Mouse (Mus musculus): ENCODE data around the gene Shank1.

Shank1 gene

DNA sequence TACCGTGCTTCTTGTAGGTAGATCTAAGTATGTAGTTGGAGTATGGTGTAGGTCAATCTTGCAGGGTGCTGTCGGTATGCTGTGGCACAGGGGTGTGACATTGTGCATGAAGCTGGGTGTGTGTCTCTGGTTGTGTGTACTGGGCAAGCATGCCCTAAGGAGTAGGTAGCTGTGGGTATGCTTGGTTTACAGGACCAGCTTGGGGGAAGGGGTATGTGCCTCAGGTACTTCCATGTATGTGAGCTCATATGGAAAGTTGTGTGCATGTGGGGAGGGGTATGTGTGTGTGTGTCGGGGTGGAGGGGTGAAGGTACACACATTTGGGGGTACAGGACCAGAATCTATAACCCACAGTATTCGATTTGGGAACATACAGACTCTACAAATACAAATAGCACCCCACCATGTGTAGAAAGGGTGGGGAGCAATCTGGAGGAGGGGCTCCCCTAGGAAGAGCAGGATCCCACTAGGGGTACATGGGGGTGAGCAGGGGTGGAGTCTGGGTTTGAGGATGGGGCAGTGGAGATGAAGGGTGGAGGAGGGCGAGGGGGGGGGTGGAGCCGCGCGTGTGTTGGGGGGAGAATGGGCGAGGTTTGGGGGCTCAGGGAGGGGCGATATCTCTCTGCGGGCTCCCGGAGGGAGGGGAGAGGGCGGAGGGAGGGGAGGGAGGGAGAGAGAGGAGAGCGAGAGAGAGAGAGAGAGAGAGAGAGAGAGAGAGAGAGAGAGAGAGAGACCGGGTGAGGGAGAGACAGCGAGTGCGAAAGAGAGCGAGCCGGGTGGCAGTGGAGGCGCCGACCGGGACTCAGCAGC, at the start of gene Shank1:
TSS of gene Shank1 (plus strand) at position 779 of the 810 bp plus-strand sequence.
- no peak for DNase-seq (ENCODE audit: low read depth, low spot score)

DNA sequence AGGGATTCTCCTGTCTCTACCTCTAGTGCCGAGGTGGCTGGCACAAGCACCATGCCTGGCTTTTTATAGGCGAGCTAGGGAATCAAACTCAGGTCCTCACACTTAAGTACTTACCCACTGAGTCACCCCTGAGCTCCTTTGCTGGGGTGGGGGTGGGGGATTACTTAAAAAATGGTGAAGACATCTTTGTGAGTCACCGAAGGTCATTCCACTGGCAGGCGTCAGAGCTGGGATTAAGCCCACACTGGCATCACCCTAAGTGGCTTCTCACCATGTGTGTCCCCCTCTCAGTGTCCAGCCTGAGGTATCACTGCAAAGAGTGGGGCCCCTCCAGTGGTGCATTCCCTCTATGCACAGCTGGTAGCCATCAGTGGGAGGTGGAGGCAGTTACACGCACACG, 49.6 kb upstream of the Shank1 start:
- no peak for DNase-seq (ENCODE audit: low read depth, low spot score)

DNA sequence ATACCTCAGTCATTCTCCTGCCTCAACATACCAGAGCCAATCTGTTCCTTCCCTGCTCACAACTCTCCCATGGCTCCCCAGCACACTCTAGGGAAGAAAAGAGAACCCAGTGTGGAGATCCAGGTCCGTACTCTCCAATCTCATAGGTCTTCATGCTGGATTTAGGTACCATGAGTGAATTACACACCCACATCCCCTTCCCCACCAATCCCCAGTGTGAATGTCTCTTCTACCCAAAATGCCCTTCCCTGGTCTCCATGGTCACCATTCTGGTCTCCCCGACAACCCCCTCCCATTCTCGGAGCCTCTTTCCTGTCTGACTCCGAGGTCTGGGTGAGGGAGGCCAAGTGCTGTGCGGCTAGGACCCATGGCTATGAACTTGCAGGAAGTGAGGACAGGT, 48.9 kb upstream of the Shank1 start, which contains the start of gene Gm15517:
TSS of gene Gm15517 (plus strand) at position 301 of the 400 bp plus-strand sequence.
- no peak for DNase-seq (ENCODE audit: low read depth, low spot score)

DNA sequence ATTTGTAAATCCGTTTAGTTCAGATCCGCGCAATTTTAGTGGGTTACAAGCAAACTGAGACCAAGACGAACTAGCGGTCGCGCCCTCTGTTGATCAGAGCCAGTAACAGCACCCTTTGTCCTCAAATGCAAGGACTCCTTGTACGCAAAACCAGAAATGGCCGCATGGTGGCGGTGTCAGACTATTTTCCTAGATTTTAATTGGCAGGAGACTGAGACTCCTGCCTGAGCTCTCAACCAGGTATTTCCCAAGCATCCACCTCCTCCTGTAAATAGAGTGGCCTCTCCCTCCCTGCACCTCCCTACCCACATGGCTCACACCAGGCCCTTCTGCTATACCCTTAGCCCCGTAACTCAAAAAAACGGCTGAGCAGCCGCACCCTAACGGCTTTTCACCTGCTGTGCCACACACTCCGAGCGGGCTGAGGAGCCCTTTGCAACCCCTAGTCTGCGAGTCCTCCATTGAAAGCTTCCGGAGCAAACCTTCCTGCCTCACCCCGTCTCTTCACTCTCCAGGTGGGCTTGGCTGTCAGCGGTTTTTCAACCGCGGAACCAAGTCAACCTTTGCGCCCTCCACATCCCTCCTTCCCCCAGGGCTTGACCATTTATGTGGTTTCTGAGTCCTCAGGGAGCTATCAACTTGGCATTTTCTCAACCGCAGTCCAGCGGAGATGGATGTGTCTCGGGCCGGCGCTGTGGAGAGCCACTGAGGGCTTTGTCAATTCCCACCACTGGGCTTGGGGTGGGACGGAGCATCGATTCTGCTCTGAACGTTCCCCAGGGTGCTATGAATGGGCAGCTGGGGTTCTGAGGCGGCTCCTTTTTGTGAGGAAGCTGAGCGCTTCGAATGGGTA, 47.0 kb upstream of the Shank1 start:
- DNase-seq (ENCODE audit: low read depth, low spot score) = peak; percentile 95

DNA sequence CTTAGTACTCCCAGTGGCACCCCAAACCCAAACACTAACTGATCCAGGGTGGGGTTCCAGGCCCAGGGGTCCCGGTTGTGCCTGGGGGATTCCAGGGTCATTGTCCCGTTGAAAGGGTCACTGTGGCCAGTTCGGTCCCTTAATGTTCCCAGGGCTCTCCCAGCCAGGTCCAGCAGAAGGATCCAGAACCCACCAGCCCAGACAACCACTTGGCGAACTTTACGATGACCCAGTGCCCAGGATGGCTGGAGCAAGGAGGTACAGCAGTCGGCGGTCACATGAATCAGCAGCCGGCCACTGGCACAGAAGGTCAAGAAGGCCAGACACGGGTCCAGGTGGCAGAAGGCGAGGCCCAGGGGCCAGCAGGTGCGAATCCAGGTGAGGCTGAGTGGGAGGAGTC, 41.9 kb upstream of the Shank1 start:
- no peak for DNase-seq (ENCODE audit: low read depth, low spot score)

DNA sequence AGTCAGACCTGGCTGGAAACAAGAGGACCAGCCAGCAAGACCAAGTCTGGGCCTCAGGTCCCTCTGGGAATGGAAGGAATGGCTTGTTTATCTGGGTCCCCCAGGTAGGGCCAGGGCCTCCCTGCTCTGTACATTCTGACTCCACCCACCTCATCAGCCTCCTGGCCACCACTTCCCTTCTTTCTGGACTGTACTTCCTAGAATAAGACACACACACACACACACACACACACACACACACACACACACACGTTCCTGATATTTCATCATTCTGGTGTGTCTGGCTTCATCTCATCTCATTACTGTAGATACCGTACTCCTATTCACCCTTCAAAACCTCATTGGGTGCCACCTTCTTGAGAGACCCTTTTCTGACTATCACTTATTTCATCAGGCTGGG, 40.7 kb upstream of the Shank1 start:
- DNase-seq (ENCODE audit: low read depth, low spot score) = no peak

DNA sequence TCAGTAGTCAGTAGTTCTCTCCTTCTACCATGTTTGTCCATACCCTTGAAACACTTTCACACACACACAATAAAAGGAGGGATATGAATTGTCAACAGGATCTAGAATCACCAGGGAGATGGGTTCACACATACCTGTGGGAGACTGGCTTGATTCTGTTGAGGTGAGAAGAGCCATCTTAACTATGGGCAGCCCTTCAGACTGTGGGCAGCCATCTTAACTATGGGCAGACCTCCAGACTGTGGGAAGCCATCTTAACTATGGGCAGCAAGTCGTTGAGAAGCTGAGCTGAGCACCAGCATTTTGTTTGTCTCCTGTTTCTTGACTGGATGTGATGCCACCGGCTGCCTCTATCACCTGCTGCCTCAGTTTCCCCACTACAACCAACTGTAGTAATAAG, 38.7 kb upstream of the Shank1 start:
- peak; percentile 82 for DNase-seq (ENCODE audit: low read depth, low spot score)

DNA sequence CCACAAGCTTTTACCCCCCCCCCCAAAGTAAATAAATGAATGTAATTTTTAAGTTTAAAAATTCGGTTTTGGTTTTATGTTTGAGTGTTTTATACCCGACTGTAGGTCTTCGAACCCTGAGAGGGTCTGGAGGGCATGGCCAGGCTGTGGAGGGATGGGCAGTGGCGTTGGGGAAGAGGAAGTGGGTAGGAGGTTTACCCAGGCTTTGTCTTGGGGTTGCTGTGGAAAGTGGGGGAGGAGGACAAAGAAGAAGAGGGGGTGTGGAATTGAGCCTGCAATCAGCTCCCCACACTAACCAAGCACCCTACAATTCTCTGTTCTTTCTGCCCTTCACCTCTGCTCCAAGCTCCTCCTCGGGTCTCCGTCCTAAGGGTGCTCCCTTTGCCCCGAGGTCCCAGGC, 37.5 kb upstream of the Shank1 start:
- no peak for DNase-seq (ENCODE audit: low read depth, low spot score)

DNA sequence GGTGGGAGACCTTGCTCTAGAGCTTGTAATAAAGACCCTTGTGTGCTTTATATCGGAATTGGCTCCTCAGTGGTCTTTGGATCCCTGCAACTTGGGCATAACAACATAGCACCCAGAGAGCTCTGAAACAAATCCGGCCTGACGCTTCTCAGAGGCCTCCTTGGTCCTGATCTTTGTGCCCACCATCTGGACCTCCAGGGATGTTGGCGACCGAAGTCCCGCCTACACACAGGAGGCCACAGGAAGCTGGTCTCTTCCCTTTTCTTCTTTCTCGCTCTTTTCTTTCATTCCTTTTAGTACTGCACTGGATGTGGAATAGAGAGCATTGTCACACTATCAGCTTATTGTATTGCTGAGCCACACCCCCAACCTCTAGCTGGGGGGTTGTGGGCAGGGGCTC, 36.6 kb upstream of the Shank1 start:
- no peak for DNase-seq (ENCODE audit: low read depth, low spot score)

DNA sequence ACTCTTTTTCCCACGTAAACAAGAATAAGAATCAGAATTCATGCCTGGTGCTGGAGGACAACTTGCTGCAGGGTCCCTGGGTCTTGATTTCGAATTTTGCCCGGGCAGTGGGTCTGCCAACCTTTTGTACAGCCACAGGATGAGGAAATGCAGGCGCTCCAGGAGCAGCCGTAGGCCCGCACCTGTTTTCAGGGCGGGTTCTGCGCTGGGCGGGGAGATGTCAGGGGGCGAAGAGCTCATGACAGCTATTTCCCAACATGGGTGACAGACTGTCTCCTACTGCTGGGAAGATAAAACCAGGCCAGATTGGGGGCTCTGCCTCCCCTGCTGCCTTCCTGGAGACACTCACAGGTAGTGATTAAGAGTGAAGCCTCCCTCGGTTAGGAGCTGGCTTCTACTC, 36.0 kb upstream of the Shank1 start:
- DNase-seq (ENCODE audit: low read depth, low spot score) = peak; percentile 35

DNA sequence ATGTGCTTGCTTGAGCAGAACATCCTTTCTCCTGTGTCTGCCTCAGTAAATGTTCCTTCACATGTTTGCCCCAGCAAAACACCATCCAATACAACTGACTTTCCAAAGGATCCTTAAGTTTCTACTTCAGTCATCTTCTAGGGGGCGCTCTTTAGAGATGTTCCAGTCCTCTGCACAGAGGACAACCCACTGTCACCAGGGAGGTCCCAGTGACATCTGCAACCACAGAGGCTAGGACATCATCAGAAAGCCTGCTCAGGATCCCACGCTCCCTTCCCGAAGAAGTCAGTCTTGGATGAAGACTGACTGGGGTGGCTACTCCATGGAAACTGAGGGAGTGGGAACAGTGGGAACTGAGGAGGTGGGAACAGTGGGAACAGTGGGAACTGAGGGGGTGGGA, 34.5 kb upstream of the Shank1 start:
- DNase-seq (ENCODE audit: low read depth, low spot score) = peak; percentile 51

DNA sequence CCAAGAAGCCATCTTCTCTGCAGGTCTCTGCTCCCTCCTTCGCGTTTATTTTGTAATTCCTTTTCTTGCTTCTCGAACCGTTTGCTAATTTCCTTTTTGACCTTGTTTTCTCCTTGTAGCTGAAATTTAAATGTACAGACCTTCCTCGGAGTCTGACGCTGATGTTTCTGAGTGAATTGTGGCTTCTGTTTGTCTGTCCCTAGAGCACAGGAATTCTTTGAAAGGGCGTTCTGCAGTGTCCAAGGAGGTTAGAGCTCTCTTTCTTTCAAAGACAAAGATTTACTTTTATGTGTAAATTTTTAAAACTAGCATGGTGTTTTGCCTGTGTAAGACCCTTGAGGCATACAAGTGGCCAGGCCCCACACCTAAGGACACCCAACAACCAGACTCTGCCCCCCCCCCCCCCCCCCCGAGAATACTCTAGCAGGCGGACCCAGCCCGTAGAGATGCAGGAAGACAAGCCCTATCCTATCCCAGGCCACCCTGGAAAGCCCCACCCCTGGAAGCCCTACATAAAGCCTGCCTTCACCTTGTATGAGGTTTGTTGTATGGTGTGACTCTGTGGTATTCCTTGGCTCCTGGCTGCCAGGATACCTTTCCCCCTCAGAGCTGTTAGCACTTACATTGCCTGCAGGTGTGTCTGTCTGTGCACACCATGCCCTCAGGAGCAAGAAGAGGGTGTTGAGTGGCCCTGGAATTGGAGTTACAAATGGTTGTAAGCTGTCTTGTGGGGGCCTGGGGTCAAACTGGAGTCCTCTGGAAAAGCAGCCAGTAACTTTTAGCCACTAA, 33.4 kb upstream of the Shank1 start:
- peak; percentile 86 for DNase-seq (ENCODE audit: low read depth, low spot score)

DNA sequence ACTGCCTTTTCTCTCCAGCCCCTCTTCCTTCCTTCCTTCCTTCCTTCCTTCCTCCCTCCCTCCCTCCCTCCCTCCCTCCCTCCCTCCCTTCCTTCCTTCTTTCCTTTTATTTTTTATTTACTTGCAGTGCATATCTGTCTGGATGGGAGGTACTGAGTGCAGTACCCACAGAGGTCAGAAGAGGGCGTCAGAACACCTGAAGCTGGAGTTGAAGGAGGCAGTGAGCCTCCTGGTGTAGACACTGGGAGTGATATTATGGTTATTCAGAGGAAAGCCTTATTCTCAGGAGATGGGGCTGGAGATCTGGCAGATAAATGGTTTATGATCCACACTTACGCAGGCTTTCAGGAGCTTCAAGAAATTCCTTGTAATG, 32.8 kb upstream of the Shank1 start:
- peak; percentile 86 for DNase-seq (ENCODE audit: low read depth, low spot score)

DNA sequence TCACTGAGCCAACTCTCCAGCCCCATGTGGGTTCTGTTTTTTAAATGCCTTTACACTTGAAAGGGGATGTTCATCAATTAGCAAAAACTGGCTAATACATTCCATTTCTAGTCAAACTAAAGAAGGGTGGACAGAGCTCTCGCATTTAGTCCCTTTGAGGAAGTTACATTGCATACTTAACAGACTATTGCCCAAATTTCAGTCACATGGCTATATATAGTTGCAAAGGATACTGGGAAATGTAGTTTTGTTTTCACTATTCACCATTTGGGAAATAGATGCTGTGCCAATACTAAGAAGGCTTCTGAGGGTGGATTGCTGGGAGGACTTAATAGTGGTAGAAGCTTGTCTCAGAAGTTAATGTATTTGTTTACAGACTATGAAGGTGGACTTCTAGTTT, 29.1 kb upstream of the Shank1 start:
- no peak for DNase-seq (ENCODE audit: low read depth, low spot score)

DNA sequence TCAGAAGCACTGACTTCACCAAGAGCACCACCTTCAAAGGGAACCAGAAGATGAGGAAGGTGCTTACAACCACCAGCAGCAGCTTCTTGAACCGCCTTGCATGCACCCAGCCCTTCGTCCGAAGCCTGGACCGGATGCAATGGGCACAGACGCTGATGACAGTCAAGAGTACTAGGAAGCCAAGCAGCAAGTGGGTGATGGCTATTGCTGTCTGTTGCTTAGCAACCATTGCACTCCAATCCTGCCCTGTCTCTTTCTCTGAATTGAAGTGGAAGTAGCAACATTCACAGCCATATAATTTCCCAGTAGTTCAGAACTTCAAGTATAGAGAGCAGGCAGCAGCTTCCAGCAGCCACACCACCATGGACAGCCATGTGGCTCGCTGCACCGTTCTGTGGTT, 28.5 kb upstream of the Shank1 start:
- no peak for DNase-seq (ENCODE audit: low read depth, low spot score)

DNA sequence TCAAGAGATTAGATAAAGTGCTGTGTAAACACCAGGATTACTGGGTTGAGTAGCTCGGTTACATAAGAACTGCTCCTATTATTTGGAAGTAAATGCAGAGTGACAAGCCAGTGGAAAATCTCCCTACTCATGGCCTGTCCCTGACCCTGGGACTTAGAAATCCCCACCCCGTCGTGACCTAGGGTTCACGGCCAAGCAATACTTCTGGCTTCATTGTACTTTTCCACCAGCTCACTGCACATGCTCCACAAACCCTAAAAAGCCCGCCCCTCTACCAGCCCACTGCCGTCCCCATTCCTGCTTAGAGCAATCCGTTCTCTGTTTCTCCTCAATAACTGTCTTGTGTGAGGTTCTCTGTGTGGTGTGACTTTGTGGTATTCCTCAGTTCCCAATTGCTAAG, 22.3 kb upstream of the Shank1 start:
- DNase-seq (ENCODE audit: low read depth, low spot score) = peak; percentile 71

DNA sequence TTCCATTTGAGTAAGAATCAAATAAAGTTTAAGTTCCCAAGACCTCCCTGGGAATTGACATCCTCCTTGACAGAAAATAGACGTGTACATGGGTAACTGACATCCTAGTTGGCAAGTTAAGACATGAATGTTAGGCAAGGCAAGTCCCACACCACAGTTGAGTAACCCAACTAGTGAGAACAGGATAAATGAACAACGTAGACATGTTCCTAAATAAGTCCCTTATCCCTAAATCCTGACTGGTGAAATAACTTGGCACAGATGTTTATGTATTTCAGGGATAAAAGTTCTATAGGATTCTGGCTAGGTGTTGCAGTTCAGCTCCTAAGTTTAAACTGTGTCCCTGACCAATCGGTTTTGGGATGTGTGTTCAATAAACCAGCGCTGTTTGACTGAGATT, 19.1 kb upstream of the Shank1 start:
- DNase-seq (ENCODE audit: low read depth, low spot score) = no peak

DNA sequence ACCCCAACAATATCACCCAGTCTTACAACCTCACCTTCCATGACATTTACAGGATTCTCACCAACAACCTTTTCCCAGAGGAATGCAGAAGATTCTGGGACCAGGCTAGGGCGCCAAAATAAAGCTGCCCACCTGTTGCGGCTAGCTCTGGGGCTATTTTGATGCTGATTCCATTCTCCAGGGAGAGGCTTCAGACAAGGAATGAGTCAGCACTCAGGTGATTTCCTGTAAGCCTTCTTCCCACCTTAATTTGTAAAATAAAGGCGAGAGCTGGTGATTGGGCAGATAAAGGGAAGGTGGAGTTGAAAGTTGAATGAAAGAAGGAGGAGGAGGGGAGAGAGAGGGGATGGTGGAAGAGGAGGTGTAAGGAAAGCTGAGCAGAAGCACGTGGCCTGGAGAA, 18.6 kb upstream of the Shank1 start:
- peak; percentile 80 for DNase-seq (ENCODE audit: low read depth, low spot score)

DNA sequence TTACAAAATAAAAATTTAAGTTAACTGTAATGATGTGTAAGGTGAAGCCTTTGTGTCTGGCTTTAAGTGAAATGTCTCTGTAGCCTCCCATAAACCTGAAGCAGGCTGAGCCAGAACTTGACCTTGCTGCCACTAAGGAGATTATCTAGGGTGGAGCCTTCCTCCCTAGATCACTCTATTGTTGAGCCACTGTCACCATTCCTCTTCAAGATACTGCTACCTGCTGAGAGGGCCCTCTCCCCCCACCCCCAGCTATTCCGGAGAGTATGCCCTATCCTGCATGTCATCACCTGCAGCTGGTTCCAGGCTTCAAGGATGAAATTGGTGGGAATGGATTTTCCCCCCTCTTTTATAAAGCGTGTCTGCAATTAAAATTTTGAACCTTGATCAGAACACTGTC, 12.6 kb upstream of the Shank1 start:
- peak; percentile 64 for DNase-seq (ENCODE audit: low read depth, low spot score)

DNA sequence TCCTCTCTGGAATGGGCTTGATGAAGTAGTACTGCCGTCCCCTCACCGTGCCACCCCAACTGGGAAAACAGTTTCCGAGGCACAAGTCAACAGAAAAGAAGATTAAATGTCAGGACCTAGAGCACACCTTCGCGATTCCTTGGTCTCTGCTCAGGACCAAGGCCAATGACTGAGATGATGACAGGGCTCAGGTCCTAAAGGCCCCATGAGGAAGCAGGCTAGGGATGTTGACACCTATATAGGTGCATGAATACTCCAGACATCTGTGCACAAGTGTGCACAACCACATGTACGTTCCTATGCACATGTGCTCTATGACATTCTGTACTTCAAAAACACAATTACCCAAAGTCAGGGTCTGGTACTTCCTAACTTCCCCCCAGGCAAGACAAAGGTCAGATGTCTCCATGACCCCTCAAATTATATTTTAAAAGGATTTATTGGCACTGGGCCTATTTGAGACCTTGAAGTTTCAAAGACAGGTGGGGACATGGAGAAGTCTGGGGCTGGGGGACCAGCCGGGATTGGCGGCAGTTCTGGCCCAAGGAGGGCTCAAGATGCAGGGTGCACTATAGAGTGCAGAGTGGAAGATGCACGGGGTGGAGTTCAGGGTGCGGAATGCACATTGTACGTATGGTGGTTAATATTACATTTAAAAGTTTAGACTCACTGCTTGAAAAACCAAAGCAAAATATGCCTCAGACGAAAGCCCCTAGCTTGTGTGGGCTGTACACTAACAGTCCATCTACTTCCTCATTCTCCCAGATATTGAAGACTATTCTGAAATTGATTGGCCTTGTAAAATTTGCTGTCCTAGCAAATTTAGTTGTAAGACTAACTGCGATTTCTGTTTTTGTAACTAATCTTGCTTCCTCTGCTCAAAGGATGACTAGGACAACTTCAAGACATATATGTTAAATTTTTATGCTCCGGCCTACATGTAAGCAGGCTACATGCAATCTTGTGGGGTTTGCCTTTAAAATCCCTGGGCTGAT, 6.4 kb upstream of the Shank1 start:
- no peak for DNase-seq (ENCODE audit: low read depth, low spot score)

DNA sequence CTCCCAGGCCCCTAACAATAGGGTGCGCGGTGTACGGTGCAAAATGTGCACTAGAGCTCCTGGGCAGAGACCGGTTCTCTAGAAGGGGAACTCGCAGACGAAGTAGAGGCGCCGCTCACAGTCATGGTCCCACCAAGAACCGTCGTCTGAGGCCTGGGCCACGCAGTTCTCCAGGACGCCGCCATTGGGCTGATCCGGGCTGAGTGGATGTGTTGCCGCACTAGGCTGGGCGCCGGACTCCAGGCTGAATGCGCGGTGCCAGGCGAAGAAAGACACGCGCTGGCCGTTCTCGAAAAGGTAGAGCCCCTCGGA, 5.6 kb upstream of the Shank1 start:
- no peak for DNase-seq (ENCODE audit: low read depth, low spot score)
